Mouse (Mus musculus): ENCODE measurements around the gene Prss48. TPM values are rescaled to one million over a fixed set of nuclear protein-coding genes. Genes with fewer than 3 reads are reported as not detected.
"Not testable (repeated sequence)": the region's sequence is repeated elsewhere in the genome, so short reads cannot be mapped to it uniquely, and the experiment has no call there.

Prss48 gene
- total RNA-seq, 2 experiments from 2014 or later = not detected

DNA sequence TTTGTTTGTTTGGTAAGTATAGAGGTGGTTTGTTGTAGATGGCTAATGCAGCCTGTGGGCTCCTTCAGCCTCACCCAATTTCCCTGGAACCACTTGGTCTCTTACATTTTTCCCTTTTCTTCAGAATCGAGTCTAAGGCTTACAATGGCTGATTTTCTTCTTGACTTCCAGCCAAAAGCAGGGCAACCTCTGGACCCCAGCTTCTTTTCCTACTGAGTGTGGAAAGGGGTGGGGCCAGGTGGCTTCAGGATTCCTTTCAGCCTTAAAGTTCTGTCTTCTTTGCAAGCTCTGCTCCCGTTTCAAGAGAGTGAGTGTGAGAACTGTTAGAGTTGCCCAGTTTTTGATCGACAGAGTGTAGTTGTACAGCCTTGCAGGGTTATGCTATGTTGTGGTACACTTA, 9.5 kb upstream of the Prss48 start:
- intact Hi-C loops (cut with DNase I) = no loop called here
- DNase-seq (ENCODE audit: extremely low spot score in 1 of 2, low spot score in 2 of 2) = no peak

DNA sequence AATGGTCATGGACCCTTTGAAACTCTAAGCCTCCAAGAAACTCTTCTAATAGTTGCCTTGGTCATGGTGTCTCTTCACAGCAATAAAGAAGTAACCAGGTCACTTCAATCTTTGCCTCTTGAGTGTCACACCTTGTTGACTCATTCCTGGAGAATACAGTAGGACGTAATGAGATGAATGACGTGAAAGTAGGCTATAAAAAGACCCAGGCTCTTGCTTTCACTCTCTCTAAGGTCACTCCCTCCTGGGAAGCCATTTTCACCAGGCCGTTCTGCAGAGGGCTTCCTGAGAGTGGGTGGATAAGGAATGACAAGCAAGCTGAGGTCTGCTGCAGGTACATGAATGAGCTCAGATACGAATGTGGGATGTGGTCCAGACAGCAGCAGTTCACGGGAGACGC, 9.1 kb upstream of the Prss48 start:
- no peak for DNase-seq (ENCODE audit: extremely low spot score in 1 of 2, low spot score in 2 of 2)
- intact Hi-C loops (cut with DNase I) = no loop called here

DNA sequence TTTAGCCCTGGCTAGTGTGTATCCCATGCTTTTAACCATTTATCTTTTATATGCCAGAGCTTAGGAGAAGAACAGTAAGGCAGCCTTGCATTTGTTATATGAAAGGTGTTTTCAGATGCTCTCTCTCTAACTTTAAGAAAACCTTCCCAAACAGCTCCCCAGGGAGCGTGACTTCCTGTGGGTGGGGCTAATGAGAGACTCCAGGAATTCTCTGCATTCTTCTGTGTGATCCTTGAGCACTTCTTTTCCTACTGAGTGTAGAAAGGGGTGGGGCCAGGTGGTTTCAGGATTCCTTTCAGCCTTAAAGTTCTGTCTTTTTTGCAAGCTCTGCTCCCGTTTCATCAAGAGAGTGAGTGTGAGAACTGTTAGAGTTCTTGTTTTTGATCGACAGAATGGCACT, 8.3 kb upstream of the Prss48 start:
- intact Hi-C loops (cut with DNase I) = no loop called here
- DNase-seq (ENCODE audit: extremely low spot score in 1 of 2, low spot score in 2 of 2) = no peak

DNA sequence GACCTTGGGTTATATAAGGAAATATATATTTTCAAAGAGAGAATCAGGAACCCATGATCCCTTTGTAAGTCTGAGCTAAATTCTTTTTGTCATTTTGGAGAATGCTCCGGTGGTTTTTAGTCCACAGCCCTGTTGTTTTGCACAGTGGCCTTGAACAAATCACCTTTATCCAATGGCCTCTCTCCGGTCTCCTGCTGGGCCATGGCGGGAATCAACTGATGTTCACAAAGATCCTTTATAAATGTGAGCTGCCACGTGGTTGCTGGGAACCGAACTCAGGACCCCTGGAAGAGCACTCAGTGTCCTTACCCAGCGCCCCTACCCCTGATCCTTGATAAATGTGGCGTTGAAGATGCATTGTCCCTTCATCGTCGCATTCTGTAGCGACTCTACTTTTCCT, 2.5 kb upstream of the Prss48 start:
- intact Hi-C loops (cut with DNase I) = no loop called here
- DNase-seq (ENCODE audit: extremely low spot score in 1 of 2, low spot score in 2 of 2) = no peak

DNA sequence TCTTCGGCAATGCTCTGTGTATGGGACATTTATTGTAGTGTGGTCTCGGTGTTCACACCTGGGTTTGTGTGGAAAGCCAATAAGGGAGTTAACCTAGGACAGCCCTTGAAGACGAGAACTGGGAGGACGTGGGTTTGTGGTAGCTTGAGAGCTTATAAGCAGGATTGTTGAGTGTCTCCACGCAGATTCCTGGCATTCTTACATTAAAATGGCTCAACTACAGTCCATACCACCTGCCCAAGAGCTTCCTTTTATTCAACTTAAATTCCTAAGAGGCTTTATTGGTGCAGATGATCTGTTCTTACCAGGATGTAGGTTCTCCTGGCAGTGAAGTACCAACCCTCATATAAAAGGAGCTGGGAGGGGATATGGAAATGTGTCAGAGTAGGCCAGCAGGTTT, 649 bp upstream of the Prss48 start:
- intact Hi-C loops (cut with DNase I) = no loop called here
- DNase-seq (ENCODE audit: extremely low spot score in 1 of 2, low spot score in 2 of 2) = no peak

DNA sequence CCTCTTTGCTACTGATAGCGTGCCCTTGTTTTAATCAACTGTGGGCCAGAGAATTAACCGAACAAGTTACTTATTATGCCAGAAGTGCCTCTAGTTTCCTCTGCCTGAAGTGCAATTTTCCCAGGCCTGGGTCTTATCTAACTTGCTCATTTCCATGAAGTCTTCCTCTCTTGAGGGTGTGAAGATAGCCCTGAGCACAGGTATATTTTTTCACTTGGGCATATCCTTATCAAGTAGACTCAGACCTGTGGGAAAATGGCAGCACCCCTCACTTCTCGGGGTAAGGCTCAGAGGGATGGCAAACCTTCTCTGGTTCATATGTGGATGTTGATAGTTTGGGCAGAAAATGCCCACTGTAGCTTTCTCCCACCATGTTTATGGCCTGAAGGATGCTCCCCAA, 1.0 kb downstream of the Prss48 start:
- no peak for DNase-seq (ENCODE audit: extremely low spot score in 1 of 2, low spot score in 2 of 2)
- intact Hi-C loops (cut with DNase I) = no loop called here

DNA sequence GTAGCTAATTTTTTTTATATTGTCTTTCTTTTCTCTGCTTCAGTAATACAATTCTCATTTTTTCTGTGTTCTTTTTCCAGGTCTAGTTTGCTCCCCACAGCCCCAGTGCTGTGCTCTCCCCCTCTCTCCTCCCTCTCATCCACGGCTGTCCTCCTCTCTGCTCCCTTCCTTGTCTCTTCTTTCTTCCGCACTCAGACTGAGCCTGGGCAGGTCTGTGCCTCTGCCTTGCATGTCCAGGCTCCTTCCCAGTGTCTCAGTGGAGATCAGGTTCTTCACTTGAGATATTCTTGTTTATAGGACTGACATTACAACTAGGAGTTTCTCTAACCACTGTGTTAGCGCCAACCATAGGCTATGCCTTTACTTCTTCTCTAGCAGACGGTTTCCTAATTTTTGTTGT, 7.6 kb downstream of the Prss48 start:
- intact Hi-C loops (cut with DNase I) = no loop called here
- no peak for DNase-seq (ENCODE audit: extremely low spot score in 1 of 2, low spot score in 2 of 2)

DNA sequence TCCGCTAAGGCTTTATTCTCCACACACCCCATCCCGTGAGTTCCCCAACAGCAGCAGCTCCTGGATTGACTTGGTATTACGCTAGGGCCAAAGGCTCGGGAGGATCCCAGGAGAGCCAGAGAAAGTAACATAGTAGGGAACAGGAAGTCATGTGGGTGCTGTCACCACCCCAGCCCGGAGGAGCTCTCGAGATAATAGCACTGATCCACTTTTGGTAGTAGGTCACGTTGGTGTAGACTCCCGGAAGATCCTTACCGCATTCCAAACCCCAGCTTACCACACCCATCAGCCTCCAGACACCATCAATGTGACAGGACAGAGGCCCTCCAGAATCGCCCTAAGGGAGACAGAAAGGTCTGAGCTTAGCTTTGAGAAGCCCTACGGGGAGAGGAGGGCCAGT, 8.5 kb downstream of the Prss48 start:
- intact Hi-C loops (cut with DNase I) = no loop called here
- DNase-seq (ENCODE audit: extremely low spot score in 1 of 2, low spot score in 2 of 2) = no peak

DNA sequence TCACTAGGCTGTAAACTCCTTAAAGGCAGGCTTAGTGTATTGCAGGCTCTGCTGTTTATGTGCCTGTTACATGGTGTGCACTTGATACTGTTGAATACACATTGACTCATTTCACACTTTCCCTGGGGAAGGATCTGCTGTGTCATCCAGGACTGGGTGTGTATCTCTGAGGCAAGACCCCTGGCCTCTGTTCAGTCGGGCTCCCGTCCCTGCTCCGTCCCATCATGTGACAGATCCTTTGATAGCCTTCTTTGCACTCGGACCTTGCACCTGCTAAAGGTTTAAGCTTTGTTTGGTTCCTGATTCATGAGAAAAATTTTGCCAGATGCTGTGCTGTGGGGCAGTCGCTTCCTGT, 10.5 kb downstream of the Prss48 start:
- intact Hi-C loops (cut with DNase I) = no loop called here
- no peak for DNase-seq (ENCODE audit: extremely low spot score in 1 of 2, low spot score in 2 of 2)

DNA sequence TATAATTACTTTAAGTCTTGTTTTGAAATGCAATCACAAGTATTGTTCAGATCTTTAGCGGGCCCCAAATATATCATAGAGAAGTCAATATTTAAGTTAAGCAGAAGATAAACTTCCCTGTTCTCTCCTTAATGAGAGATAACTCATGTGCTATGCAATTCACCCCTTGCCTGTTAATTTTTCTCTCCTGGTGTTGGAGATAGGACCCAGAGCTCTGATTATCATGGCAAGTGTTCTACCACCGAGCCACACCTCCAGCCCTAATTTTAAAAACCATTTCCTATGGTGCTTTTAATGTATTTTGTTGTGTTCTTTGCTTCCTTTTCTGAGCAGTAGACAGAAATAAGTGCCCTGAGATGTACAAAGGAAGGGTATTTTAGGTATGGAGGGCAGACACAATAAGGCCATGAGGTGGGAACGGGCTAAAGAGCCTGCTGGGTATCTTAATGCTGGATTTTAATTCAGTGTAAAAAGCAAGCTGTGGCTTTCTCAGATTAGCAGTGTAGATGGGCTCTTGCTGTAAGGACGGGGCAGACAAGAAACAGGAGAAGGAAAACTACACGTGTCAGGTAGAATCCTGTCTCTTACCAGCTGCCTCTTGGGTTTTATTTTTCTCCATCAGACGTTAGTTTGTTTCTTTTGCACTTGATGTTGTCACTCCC, 11.0 kb downstream of the Prss48 start:
- intact Hi-C loops (cut with DNase I) = no loop called here
- DNase-seq (ENCODE audit: extremely low spot score in 1 of 2, low spot score in 2 of 2) = no peak

DNA sequence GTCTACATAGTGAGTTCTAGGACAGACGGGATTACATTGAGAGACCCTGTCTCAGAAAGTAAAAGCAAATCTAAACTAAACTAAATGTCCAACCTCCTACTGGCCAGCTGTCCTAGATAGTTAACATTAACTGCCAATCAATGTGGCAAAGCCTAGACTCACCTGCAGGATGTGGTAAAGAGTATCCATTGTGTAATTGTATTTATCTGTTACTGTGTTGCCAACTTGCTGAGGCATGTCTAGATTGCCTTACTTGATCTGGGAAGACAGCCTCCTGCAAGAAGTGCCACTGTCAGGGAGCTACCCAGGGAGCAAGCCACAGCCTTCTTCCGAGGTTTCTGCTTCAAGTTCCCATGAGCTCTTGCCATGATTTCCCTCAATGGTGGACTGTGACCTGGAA, 15.1 kb downstream of the Prss48 start:
- intact Hi-C loops (cut with DNase I) = no loop called here
- no peak for DNase-seq (ENCODE audit: extremely low spot score in 1 of 2, low spot score in 2 of 2)

DNA sequence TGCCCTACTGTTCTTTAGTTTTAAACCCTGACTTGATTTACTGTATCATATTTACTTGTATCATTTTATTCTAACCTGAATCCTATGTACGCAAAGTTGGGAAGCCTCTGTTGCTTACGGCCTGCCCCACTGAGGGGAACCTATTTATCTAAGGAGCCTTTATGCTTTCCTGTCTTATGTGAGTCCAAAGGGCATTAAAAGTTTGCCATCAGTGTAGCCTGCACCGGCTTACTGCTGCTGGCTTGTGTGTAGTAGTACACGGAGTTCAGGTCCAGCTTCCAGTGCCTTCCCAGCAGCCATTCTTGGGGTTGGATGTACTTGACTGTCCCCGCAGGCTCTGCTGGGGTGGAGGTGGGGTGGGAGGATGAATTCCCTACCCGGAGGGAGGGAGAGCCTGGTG, 17.8 kb downstream of the Prss48 start:
- no peak for DNase-seq (ENCODE audit: extremely low spot score in 1 of 2, low spot score in 2 of 2)
- intact Hi-C loops (cut with DNase I) = no loop called here

DNA sequence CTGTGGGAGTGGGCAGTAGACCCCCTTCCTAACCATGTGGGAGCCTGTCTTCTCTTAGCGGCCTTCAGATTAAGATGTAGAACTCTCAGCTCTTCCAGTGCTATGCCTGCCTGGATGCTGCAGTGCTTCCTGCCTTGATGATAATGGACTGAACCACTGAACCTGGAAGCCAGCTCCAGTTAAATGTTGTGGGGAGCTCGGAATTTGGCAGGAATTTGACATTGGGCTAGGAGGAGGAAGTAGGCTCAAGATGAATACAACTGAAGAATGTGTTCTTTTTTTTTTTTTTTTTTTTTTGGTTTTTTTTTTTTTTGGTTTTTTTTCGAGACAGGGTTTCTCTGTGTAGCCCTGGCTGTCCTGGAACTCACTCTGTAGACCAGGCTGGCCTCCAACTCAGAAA, 20.5 kb downstream of the Prss48 start:
- intact Hi-C loops (cut with DNase I) = not testable (repeated sequence)

DNA sequence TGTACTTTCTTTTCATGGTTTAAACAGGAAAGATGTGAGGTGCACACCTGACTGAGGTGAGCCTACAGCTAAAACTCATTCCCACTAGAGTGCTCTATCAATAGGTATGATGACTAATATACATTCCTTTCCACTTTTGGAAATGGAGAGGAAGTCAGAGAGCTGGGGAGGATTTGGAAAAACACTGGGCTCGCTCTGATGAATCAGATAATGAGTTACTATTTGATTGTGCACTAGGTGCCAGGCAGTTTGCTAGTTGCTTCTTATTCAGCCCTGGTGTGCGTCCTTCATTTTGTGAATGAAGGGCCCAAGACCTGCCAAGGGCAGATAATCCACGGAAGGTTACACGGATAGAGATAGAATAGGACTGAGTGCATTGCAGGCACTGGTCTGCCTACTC, 22.3 kb downstream of the Prss48 start:
- intact Hi-C loops (cut with DNase I) = no loop called here
- DNase-seq (ENCODE audit: extremely low spot score in 1 of 2, low spot score in 2 of 2) = no peak

More for the DNA sequence above, 20.5 kb downstream of the Prss48 start:
- DNase-seq (ENCODE audit: extremely low spot score in 1 of 2, low spot score in 2 of 2) = not testable (repeated sequence)

DNA sequence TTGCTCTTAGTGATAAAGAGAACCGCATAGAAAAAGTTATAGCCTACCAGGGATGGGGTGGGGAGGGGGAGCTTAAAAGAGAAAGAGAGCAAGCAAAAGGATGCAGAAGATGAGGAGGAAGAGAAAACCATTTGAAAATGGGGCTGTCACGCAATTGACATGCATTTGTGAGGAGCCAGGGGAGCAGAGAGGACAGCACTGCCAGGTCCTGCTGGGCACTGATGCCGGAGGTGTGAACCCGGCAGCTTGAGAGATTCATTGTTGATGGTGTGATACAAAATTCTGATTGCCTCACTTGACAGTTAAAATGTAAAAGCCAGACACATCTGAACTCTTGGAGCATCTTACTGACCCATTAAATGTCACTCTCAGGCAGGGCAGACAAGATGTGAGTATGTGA, 27.8 kb downstream of the Prss48 start:
- intact Hi-C loops (cut with DNase I) = no loop called here
- DNase-seq (ENCODE audit: extremely low spot score in 1 of 2, low spot score in 2 of 2) = no peak

DNA sequence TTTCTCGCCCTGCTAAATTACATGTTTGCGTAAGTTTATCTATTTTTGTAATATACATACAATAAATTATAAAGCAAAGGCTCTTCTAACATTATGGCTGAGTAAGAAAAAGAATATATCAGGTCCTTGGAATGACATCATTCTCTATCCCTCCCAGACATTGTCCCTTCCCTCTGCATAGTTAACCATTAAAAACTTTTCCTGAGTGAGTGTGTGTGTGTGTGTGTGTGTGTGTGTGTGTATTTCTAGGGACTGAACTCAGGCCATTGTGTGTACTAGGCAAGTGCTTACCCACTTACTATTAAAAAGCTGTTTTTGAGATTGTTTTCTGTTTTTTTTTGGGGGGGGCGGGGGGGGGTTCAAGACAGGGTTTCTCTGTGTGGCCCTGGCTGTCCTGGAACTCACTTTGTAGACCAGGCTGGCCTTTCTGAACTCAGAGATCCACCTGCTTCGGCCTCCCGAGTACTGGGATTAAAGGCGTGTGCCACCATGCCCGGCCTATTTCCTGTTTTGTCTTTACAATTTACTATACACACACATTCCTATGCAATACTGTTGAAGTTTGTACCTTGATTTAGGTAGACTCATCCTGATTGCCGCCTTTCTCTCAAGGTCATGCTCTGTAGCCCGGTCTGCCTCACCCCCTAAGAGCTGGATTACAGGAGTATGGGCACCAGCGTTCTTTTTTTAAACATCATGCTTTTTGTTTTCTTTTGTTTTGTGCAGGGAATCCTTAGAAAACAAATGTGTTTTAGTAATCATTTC, 28.7 kb downstream of the Prss48 start:
- intact Hi-C loops (cut with DNase I) = no loop called here
- no peak for DNase-seq (ENCODE audit: extremely low spot score in 1 of 2, low spot score in 2 of 2)

DNA sequence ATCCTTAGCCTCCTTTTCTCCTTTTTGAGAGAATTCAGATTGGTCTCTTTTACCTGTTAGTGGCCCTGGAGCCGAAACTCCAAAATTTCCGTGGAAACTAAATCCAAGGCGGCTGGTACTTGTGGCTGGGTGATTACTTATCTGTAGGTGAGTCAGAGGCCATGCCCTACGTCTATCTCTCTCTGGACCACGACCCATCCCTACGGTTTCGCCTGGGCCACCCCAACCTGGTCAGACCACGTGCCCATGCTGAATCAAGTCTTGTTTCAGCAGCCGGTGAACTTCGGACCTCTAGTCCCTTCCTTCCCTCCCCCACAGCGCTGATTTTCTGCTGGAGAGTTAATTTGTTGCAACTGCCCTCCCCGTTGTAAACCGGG, 30.7 kb downstream of the Prss48 start:
- DNase-seq (ENCODE audit: extremely low spot score in 1 of 2, low spot score in 2 of 2) = peak in 1 of 2 experiments; percentile 30
- intact Hi-C loops (cut with DNase I) = no loop called here

DNA sequence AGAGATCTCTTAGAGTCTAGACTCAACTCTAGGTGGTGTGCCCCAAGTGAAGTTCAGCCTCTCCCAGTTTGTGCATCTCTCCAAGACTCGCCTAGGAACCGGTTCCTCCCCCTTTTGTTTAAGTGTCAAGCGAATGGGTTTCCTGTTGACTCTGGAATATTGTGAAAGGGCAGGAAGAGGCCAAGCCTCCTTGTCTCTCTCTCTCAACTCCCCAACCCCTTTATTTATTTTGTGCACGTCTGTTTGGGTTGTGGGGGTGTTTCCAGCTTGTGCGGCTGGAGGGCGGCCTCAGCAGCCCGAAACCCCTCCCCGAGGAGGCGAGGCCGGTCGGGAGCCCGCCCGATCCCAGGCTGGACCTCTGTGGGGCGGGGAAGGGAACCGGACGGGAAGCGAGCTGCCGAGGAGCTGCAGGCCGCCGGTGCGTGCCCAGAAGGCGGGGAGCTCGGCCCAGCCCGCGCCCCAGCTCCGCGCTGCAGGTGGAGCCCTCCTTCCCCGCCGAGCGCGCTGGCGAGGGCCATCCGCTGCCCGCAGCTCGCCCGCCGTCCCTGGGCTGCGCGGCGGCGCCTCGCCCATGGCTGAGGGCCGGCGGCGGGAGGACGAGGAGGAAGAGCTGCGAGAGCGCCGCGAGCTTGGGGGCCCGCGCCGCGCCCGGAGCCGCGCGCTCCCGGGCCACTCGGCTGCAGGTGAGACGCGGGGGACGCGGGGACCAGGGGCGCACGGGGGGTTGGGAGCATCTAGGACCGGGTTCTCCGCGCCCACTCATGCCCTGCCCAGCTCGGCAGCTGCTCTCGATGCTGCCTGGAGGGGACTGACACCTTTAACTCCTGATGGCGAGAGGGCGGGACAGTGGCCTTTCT, 31.3 kb downstream of the Prss48 start, which contains the start of gene Sh3d19:
Gene Sh3d19 (plus strand): TSS at position 368 of the 857 bp plus-strand sequence.
- intact Hi-C loops (cut with DNase I) = no loop called here
- DNase-seq (ENCODE audit: extremely low spot score in 1 of 2, low spot score in 2 of 2) = peak; percentile 15 to 91

DNA sequence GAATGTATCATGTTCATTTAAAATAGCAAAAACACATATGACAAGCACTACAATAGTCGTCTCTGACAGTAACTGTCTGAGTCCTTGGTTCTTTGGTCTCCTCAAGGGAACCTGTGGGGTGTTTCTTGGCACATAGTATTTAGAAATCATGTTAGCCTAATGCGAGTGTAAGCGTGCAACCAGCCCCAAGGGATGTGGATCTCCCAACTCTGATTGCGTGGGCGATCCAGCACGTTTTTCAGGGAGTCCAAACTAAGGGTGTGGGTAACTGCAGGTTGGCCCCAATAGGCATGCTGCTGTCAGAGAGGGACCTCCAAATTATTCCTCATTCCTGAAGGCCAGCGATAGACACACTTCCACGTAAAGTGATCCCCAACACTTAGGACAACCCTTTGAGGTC, 33.3 kb downstream of the Prss48 start:
- no peak for DNase-seq (ENCODE audit: extremely low spot score in 1 of 2, low spot score in 2 of 2)
- intact Hi-C loops (cut with DNase I) = no loop called here

DNA sequence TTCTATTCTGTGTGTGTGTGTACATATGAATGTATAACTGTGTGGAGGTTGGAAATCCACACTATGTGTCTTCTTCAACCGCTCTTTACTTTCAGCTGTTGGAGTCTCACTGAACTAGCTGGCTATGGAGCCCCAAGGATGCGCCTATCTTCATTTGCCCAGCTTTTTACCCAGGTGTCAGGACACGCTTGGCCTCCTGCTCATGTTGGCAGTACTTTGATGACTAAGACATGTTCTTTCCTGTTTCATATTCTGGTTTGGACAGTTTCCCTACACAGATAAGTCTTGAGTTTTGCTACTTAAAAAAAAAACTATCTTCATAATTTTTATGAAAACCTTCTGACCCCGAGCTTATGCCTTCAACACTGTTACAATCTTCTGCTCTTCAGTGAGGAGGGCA, 36.8 kb downstream of the Prss48 start:
- no peak for DNase-seq (ENCODE audit: extremely low spot score in 1 of 2, low spot score in 2 of 2)

More for the DNA sequence above, 36.8 kb downstream of the Prss48 start:
- intact Hi-C loops (cut with DNase I) = no loop called here

Data from left cerebral cortex, postnatal 10 days (tissue).